Mouse (Mus musculus) frontal cortex, postnatal 25 days (tissue): ENCODE data around the gene Tspan9.

ENCODE experiments used
- DNase-seq, 2 experiments: peaks; one replicate each; pipeline ENCODE4 v3.0.0; 2022; ENCODE audit warnings: low spot score in 2 of 2

Gene Tspan9

GRCm38 (mm10) chr6:128076104-128077020 is 67.0 kb downstream of the Tspan9 start:
- no peak for DNase-seq

- DNase-seq: no peak
Measured at GRCm38 (mm10) chr6:128075453-128076003, 67.9 kb downstream of the Tspan9 start.

- DNase-seq: no peak
Measured at GRCm38 (mm10) chr6:128070921-128071558, 72.4 kb downstream of the Tspan9 start.

- DNase-seq: no peak
Measured at GRCm38 (mm10) chr6:128070072-128070872, 73.1 kb downstream of the Tspan9 start.

- DNase-seq: no peak
Measured at GRCm38 (mm10) chr6:128068144-128068543, 75.2 kb downstream of the Tspan9 start.

- no peak for DNase-seq
Measured at GRCm38 (mm10) chr6:128065982-128066381, 77.4 kb downstream of the Tspan9 start.

- DNase-seq: no peak
Measured at GRCm38 (mm10) chr6:128063501-128063900, 79.9 kb downstream of the Tspan9 start.

- no peak for DNase-seq
Measured at GRCm38 (mm10) chr6:128062784-128063183, 80.6 kb downstream of the Tspan9 start.

GRCm38 (mm10) chr6:128062216-128062615 is 81.2 kb downstream of the Tspan9 start:
- DNase-seq: no peak

GRCm38 (mm10) chr6:128061342-128061741 is 82.1 kb downstream of the Tspan9 start:
- no peak for DNase-seq

GRCm38 (mm10) chr6:128058570-128058969 is 84.8 kb downstream of the Tspan9 start:
- no peak for DNase-seq

- DNase-seq: no peak
Measured at GRCm38 (mm10) chr6:128058157-128058556, 85.2 kb downstream of the Tspan9 start.

- no peak for DNase-seq
Measured at GRCm38 (mm10) chr6:128053000-128053732, 90.2 kb downstream of the Tspan9 start.

- DNase-seq: no peak
Measured at GRCm38 (mm10) chr6:128047671-128048070, 95.7 kb downstream of the Tspan9 start.

- no peak for DNase-seq
Measured at GRCm38 (mm10) chr6:128047239-128047638, 96.2 kb downstream of the Tspan9 start.

- no peak for DNase-seq
Measured at GRCm38 (mm10) chr6:128046799-128047198, 96.6 kb downstream of the Tspan9 start.

GRCm38 (mm10) chr6:128044691-128045090 is 98.7 kb downstream of the Tspan9 start:
- no peak for DNase-seq

- no peak for DNase-seq
Measured at GRCm38 (mm10) chr6:128043486-128043885, 99.9 kb downstream of the Tspan9 start.

GRCm38 (mm10) chr6:128041836-128042235 is 101.6 kb downstream of the Tspan9 start:
- DNase-seq: no peak

GRCm38 (mm10) chr6:128039077-128039766 is 104.2 kb downstream of the Tspan9 start:
- DNase-seq: no peak

- no peak for DNase-seq
Measured at GRCm38 (mm10) chr6:128038568-128038967, 104.8 kb downstream of the Tspan9 start.
